Mouse (Mus musculus): ENCODE results near the gene Lsm8. TPM values are rescaled to one million over a fixed set of nuclear protein-coding genes. Genes with fewer than 3 reads are reported as not detected.

Gene Lsm8
- total RNA-seq (2014; rRNA removed) (36.5 and 41.3 TPM in 2 replicates), polyA plus RNA-seq (2015; fragmentation: Nextera tagmentation; extraction: Ambion mirVana) (86.5 and 93.8 TPM in 2 replicates)

- under 1% methylated on average over 37 of the region's 37 CpGs for WGBS
- H3K36me3 ChIP-seq (ENCODE audit: insufficient read depth, low read length), result peaks cover 1% of the 10 kb centered on the region; the same call in 1 of the 2 replicates
- H3K9me3 ChIP-seq (ENCODE audit: low read length), result no peaks in the 10 kb centered on the region
- H3K4me3 ChIP-seq (ENCODE audit: low read length), result peak within 1 kb of the TSS; percentile 85
- peak within 1 kb of the TSS; percentile 96 for H3K27ac ChIP-seq
- DNase-seq (ENCODE audit: low spot score) (peak; percentile 99), ATAC-seq (peak; percentile 100)
- H3K4me1 ChIP-seq (ENCODE audit: insufficient read depth, low read length), result peaks cover 12% of the 10 kb centered on the region
- peak within 1 kb of the TSS; percentile 85 for H3K9ac ChIP-seq (replicated peaks; ENCODE audit: low read length)
- peak within 1 kb of the TSS; percentile 71 for H3K4me2 ChIP-seq (ENCODE audit: low read depth, low read length)
- H3K27me3 ChIP-seq (ENCODE audit: insufficient read depth, low read length), result no peaks in the 10 kb centered on the region
- peak; percentile 12; the same call in 1 of the 2 replicates for TF ChIP-seq CTCF (IDR thresholded peaks at IDR 0.05; ENCODE audit: low read depth)
These were observed at the start of gene Lsm8 for GRCm38 (mm10) chr6:18848051-18848701. Gene Lsm8 (plus strand): TSS chr6:18848579.

DNA sequence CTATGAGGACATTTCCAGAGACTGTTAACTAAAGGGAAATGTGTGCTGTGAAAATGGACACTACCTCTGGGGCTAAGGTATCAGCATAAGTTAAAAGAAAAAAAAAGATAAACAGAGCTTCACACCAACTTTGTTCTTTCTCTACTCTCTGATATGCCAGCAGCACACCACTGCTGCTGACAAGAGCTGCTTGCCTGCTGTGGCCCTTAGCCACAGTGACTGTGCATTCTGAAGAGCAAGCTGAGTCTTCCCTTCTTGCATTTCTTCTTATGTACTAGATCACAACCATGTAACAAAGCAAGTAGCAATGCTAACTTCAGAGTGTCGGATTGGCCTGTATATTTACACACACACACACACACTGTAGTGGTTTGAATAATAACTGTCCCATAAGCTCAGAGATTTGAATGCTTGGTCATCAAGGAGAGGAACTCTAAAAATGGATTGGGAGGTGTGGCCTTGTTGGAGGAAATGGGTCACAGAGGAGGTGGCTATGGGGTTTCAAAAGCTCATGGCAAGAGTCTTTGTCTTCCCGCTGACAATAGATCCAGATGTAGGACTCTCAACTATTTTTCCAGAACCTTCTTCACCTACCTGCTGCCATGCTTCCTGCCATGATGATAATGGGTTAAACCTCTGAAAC is 47.4 kb upstream of the Lsm8 start:
- Histone ChIP-seq H3K9me3 (ENCODE audit: low read length) (no peaks in the 10 kb centered on the region), H3K4me1 (ENCODE audit: insufficient read depth, low read length) (no peaks in the 10 kb centered on the region), H3K9ac (replicated peaks; ENCODE audit: low read length) (no peak overlapping the region), H3K27ac (no peak overlapping the region), H3K36me3 (ENCODE audit: insufficient read depth, low read length) (no peaks in the 10 kb centered on the region), H3K4me3 (ENCODE audit: low read length) (no peak overlapping the region), H3K4me2 (ENCODE audit: low read depth, low read length) (no peak overlapping the region), H3K27me3 (ENCODE audit: insufficient read depth, low read length) (no peaks in the 10 kb centered on the region)
- 97% methylated on average over 2 of the region's 2 CpGs for WGBS
- DNase-seq (ENCODE audit: low spot score) (no peak), ATAC-seq (no peak)
- no peak for TF ChIP-seq CTCF (IDR thresholded peaks at IDR 0.05; ENCODE audit: low read depth)

DNA sequence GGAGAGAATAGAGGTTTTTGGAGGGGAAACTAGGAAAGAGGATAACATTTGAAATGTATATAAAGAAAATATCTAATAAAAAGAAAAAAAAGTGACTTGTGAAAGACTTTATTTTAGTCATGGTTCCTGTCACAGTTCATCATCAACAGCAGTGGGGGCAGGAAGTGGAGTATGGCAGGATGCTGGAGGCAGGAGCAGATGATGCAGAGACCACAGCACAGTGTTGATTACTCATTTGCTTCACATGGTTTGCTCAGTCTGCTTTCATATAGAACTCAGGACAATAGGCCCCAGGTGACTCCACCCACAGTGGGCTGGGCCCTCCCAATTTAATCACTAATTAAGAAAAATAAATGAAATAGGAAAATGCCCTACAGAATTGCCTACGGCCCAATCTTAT is 35.8 kb upstream of the Lsm8 start:
- no peak overlapping the region for H3K9ac ChIP-seq (replicated peaks; ENCODE audit: low read length)
- H3K4me2 ChIP-seq (ENCODE audit: low read depth, low read length), result no peak overlapping the region
- H3K4me1 ChIP-seq (ENCODE audit: insufficient read depth, low read length), result no peaks in the 10 kb centered on the region
- no peak overlapping the region for H3K4me3 ChIP-seq (ENCODE audit: low read length)
- WGBS, result 74% methylated on average over 1 of the region's 1 CpGs
- ATAC-seq (no peak), DNase-seq (ENCODE audit: low spot score) (no peak)
- no peaks in the 10 kb centered on the region for H3K36me3 ChIP-seq (ENCODE audit: insufficient read depth, low read length)
- no peaks in the 10 kb centered on the region for H3K27me3 ChIP-seq (ENCODE audit: insufficient read depth, low read length)
- H3K27ac ChIP-seq, result no peak overlapping the region
- no peak for TF ChIP-seq CTCF (IDR thresholded peaks at IDR 0.05; ENCODE audit: low read depth)
- H3K9me3 ChIP-seq (ENCODE audit: low read length), result no peaks in the 10 kb centered on the region

DNA sequence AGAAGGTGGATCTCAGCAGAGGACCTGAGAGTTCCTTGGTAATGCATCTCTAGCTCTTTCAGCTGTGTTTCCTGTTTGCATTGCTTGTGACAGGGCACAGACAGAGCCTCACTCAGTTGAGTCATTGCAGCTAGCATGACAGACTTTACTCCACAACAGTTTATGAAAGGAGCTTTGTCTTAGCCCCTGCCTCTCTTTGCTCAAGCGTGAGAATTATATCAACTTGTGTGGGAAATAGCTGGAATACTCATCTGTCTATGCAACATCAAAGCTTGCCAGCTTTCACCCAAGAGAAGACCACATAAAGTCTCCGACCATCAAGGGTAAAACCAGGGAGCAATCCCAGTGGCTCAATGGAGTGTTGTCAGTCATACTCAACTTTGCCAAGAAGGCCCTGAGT is 32.8 kb upstream of the Lsm8 start:
- no peaks in the 10 kb centered on the region for H3K27me3 ChIP-seq (ENCODE audit: insufficient read depth, low read length)
- H3K4me3 ChIP-seq (ENCODE audit: low read length), result no peak overlapping the region
- no peaks in the 10 kb centered on the region for H3K9me3 ChIP-seq (ENCODE audit: low read length)
- no peak for TF ChIP-seq CTCF (IDR thresholded peaks at IDR 0.05; ENCODE audit: low read depth)
- DNase-seq (ENCODE audit: low spot score) (no peak), ATAC-seq (0 out of 2 replicates have a peak, but pooled peaks have one; percentile 55)
- H3K9ac ChIP-seq (replicated peaks; ENCODE audit: low read length), result no peak overlapping the region
- no peaks in the 10 kb centered on the region for H3K36me3 ChIP-seq (ENCODE audit: insufficient read depth, low read length)
- H3K4me2 ChIP-seq (ENCODE audit: low read depth, low read length), result no peak overlapping the region
- no peak overlapping the region for H3K27ac ChIP-seq
- no peaks in the 10 kb centered on the region for H3K4me1 ChIP-seq (ENCODE audit: insufficient read depth, low read length)
- WGBS, result 72% methylated on average over 2 of the region's 2 CpGs

- TF ChIP-seq CTCF (IDR thresholded peaks at IDR 0.05; ENCODE audit: low read depth), result peak; percentile 79
- DNase-seq (ENCODE audit: low spot score) (peak; percentile 83), ATAC-seq (peak; percentile 55; the same call in 1 of the 2 replicates)
- Histone ChIP-seq H3K36me3 (ENCODE audit: insufficient read depth, low read length) (no peaks in the 10 kb centered on the region), H3K4me2 (ENCODE audit: low read depth, low read length) (no peak overlapping the region), H3K27ac (no peak overlapping the region), H3K4me1 (ENCODE audit: insufficient read depth, low read length) (no peaks in the 10 kb centered on the region), H3K9ac (replicated peaks; ENCODE audit: low read length) (no peak overlapping the region), H3K27me3 (ENCODE audit: insufficient read depth, low read length) (no peaks in the 10 kb centered on the region), H3K4me3 (ENCODE audit: low read length) (no peak overlapping the region), H3K9me3 (ENCODE audit: low read length) (no peaks in the 10 kb centered on the region)
- WGBS, result 14% methylated on average over 4 of the region's 4 CpGs
These were observed 29.0 kb upstream of the Lsm8 start for GRCm38 (mm10) chr6:18819343-18819742.

GRCm38 (mm10) chr6:18820246-18820645 is 28.1 kb upstream of the Lsm8 start:
- Histone ChIP-seq H3K9ac (replicated peaks; ENCODE audit: low read length) (no peak overlapping the region), H3K4me3 (ENCODE audit: low read length) (no peak overlapping the region), H3K9me3 (ENCODE audit: low read length) (no peaks in the 10 kb centered on the region), H3K4me2 (ENCODE audit: low read depth, low read length) (no peak overlapping the region), H3K36me3 (ENCODE audit: insufficient read depth, low read length) (no peaks in the 10 kb centered on the region), H3K4me1 (ENCODE audit: insufficient read depth, low read length) (no peaks in the 10 kb centered on the region), H3K27me3 (ENCODE audit: insufficient read depth, low read length) (no peaks in the 10 kb centered on the region), H3K27ac (no peak overlapping the region)
- no peak for TF ChIP-seq CTCF (IDR thresholded peaks at IDR 0.05; ENCODE audit: low read depth)
- ATAC-seq (no peak), DNase-seq (ENCODE audit: low spot score) (no peak)
- 69% methylated on average over 4 of the region's 4 CpGs for WGBS

- DNase-seq (ENCODE audit: low spot score) (no peak), ATAC-seq (no peak)
- Histone ChIP-seq H3K4me2 (ENCODE audit: low read depth, low read length) (no peak overlapping the region), H3K4me3 (ENCODE audit: low read length) (no peak overlapping the region), H3K9ac (replicated peaks; ENCODE audit: low read length) (no peak overlapping the region), H3K27ac (no peak overlapping the region), H3K27me3 (ENCODE audit: insufficient read depth, low read length) (no peaks in the 10 kb centered on the region), H3K9me3 (ENCODE audit: low read length) (no peaks in the 10 kb centered on the region), H3K36me3 (ENCODE audit: insufficient read depth, low read length) (no peaks in the 10 kb centered on the region), H3K4me1 (ENCODE audit: insufficient read depth, low read length) (no peaks in the 10 kb centered on the region)
- TF ChIP-seq CTCF (IDR thresholded peaks at IDR 0.05; ENCODE audit: low read depth), result no peak
- WGBS, result 61% methylated on average over 1 of the region's 1 CpGs
These were observed 25.6 kb upstream of the Lsm8 start for GRCm38 (mm10) chr6:18822812-18823211.
